Comparison of ENCODE assay signal across 20 mouse cellular contexts in genomic region chr15:18975041-18975440, GRCm38 (mm10).
A peak's percentile ranks its signal among the peaks of the same experiment; 100 is the strongest.
DNase-seq lines count a peak whose midpoint lies in the region; ATAC-seq and TF ChIP-seq lines count a peak whose summit lies in the region.
"Had no signal": no experiment of that assay in that cellular context is flagged by ENCODE, and none has a peak within 500 bp of the region (broad histone marks: within the 10 kb centered on the region; RNA-seq: fewer than 3 reads in every experiment).

No protein-coding gene starts in this region.

- H3K27ac ChIP-seq in forebrain, postnatal 0 days (ENCODE audit: low read depth, low read length), result no peak overlapping the region
- no peak overlapping the region for H3K27ac ChIP-seq in forebrain, embryonic 10.5 days
- H3K27ac ChIP-seq in hindbrain, postnatal 0 days, result no peak overlapping the region
- no peak overlapping the region for H3K27ac ChIP-seq in hindbrain, embryonic 14.5 days
- H3K27ac ChIP-seq in midbrain, postnatal 0 days (ENCODE audit: low read depth, low read length), result no peak overlapping the region
- H3K27ac ChIP-seq in midbrain, embryonic 15.5 days, result no peak overlapping the region
- H3K27ac ChIP-seq: embryonic facial prominence, embryonic 10.5 days; forebrain, embryonic 12.5 days; heart, embryonic 10.5 days; intestine, embryonic 15.5 days had no signal

- DNase-seq in forebrain, postnatal 0 days, result no peak
- no peak for DNase-seq in forebrain, embryonic 10.5 days (ENCODE audit: extremely low spot score, low spot score)
- peak; percentile 15 for DNase-seq in hindbrain, postnatal 0 days (ENCODE audit: low spot score)
- no peak for DNase-seq in hindbrain, embryonic 14.5 days (ENCODE audit: low spot score)
- DNase-seq in midbrain, postnatal 0 days (ENCODE audit: low spot score), result peak; percentile 27
- DNase-seq: adrenal gland, postnatal 14 days; cerebellum, adult 2 months; cerebellum, postnatal 10 days; gastrocnemius, postnatal 10 days; heart, adult 18-20 months; heart, postnatal 10 days; heart, postnatal 4 days had no signal

- H3K4me1 ChIP-seq in forebrain, postnatal 0 days (ENCODE audit: insufficient read depth), result no peaks in the 10 kb centered on the region
- no peaks in the 10 kb centered on the region for H3K4me1 ChIP-seq in forebrain, embryonic 10.5 days
- no peaks in the 10 kb centered on the region for H3K4me1 ChIP-seq in hindbrain, postnatal 0 days (ENCODE audit: insufficient read depth, low read length)
- 0 out of 2 replicates have a peak, but pooled peaks cover 6% of the 10 kb centered on the region for H3K4me1 ChIP-seq in hindbrain, embryonic 14.5 days (replicated peaks; ENCODE audit: control insufficient read depth, insufficient read depth, low read length)
- H3K4me1 ChIP-seq in midbrain, postnatal 0 days (ENCODE audit: insufficient read depth, low read length), result no peaks in the 10 kb centered on the region
- no peaks in the 10 kb centered on the region for H3K4me1 ChIP-seq in midbrain, embryonic 15.5 days
- H3K4me1 ChIP-seq: embryonic facial prominence, embryonic 10.5 days; forebrain, embryonic 12.5 days; heart, embryonic 10.5 days; intestine, embryonic 15.5 days had no signal

- no peak overlapping the region for H3K9ac ChIP-seq in forebrain, postnatal 0 days
- no peak overlapping the region for H3K9ac ChIP-seq in hindbrain, postnatal 0 days (replicated peaks; ENCODE audit: low read length)
- no peak overlapping the region for H3K9ac ChIP-seq in hindbrain, embryonic 14.5 days
- H3K9ac ChIP-seq in midbrain, postnatal 0 days (replicated peaks; ENCODE audit: low read length, poor library complexity, severe bottlenecking), result no peak overlapping the region
- no peak overlapping the region for H3K9ac ChIP-seq in midbrain, embryonic 15.5 days
- H3K9ac ChIP-seq: forebrain, embryonic 12.5 days; intestine, embryonic 15.5 days had no signal

- no peak overlapping the region for H3K4me2 ChIP-seq in forebrain, postnatal 0 days (ENCODE audit: low read depth)
- H3K4me2 ChIP-seq in hindbrain, postnatal 0 days (ENCODE audit: low read depth, low read length), result no peak overlapping the region
- H3K4me2 ChIP-seq in hindbrain, embryonic 14.5 days (replicated peaks), result no peak overlapping the region
- H3K4me2 ChIP-seq in midbrain, postnatal 0 days (ENCODE audit: low read depth, low read length, poor library complexity, severe bottlenecking), result no peak overlapping the region
- no peak overlapping the region for H3K4me2 ChIP-seq in midbrain, embryonic 15.5 days
- H3K4me2 ChIP-seq: forebrain, embryonic 12.5 days; intestine, embryonic 15.5 days had no signal

- H3K36me3 ChIP-seq in forebrain, postnatal 0 days (ENCODE audit: insufficient read depth), result no peaks in the 10 kb centered on the region
- no peaks in the 10 kb centered on the region for H3K36me3 ChIP-seq in forebrain, embryonic 10.5 days (replicated peaks)
- no peaks in the 10 kb centered on the region for H3K36me3 ChIP-seq in hindbrain, postnatal 0 days (ENCODE audit: insufficient read depth, low read length)
- no peaks in the 10 kb centered on the region for H3K36me3 ChIP-seq in hindbrain, embryonic 14.5 days (replicated peaks; ENCODE audit: control insufficient read depth, insufficient read depth)
- H3K36me3 ChIP-seq in midbrain, postnatal 0 days (ENCODE audit: insufficient read depth, low read length), result no peaks in the 10 kb centered on the region
- H3K36me3 ChIP-seq in midbrain, embryonic 15.5 days (replicated peaks), result no peaks in the 10 kb centered on the region
- H3K36me3 ChIP-seq: embryonic facial prominence, embryonic 10.5 days; forebrain, embryonic 12.5 days; heart, embryonic 10.5 days; intestine, embryonic 15.5 days had no signal

- TF ChIP-seq CTCF in forebrain, postnatal 0 days (IDR thresholded peaks at IDR 0.05; ENCODE audit: low read depth), result no peak
- TF ChIP-seq CTCF in hindbrain, postnatal 0 days (IDR thresholded peaks at IDR 0.05; ENCODE audit: low read depth), result no peak
- no peak for TF ChIP-seq CTCF in midbrain, postnatal 0 days (IDR thresholded peaks at IDR 0.05)

- ATAC-seq in forebrain, postnatal 0 days, result peak; percentile 14; the same call in 1 of the 2 replicates
- no peak for ATAC-seq in hindbrain, postnatal 0 days
- no peak for ATAC-seq in hindbrain, embryonic 14.5 days (ENCODE audit: low FRiP score)
- no peak for ATAC-seq in midbrain, postnatal 0 days (ENCODE audit: low FRiP score)
- ATAC-seq in midbrain, embryonic 15.5 days (replicated peaks), result no peak
- no peak for ATAC-seq in erythroblast, adult 5-6 weeks (replicated peaks; ENCODE audit: low FRiP score, poor library complexity, severe bottlenecking)
- ATAC-seq: activated CD4-positive, CD25-positive, alpha-beta regulatory T cell, adult 4 months; intestine, embryonic 15.5 days had no signal

- whole genome bisulfite sequencing in forebrain, postnatal 0 days, result 45% methylated on average over 5 of the region's 5 CpGs
- WGBS in forebrain, embryonic 10.5 days, result 71% methylated on average over 5 of the region's 5 CpGs
- 58% methylated on average over 5 of the region's 5 CpGs for WGBS in hindbrain, postnatal 0 days
- 66% methylated on average over 5 of the region's 5 CpGs for WGBS in hindbrain, embryonic 14.5 days
- WGBS in midbrain, postnatal 0 days, result 49% methylated on average over 5 of the region's 5 CpGs
- 50% methylated on average over 5 of the region's 5 CpGs for WGBS in midbrain, embryonic 15.5 days

- H3K27me3 ChIP-seq in forebrain, postnatal 0 days (ENCODE audit: insufficient read depth, low read length), result no peaks in the 10 kb centered on the region
- no peaks in the 10 kb centered on the region for H3K27me3 ChIP-seq in forebrain, embryonic 10.5 days (ENCODE audit: poor library complexity, severe bottlenecking)
- H3K27me3 ChIP-seq in hindbrain, postnatal 0 days (ENCODE audit: insufficient read depth, low read length), result no peaks in the 10 kb centered on the region
- H3K27me3 ChIP-seq in hindbrain, embryonic 14.5 days (ENCODE audit: control insufficient read depth, insufficient read depth, low read length), result no peaks in the 10 kb centered on the region
- no peaks in the 10 kb centered on the region for H3K27me3 ChIP-seq in midbrain, postnatal 0 days (ENCODE audit: insufficient read depth, low read length)
- no peaks in the 10 kb centered on the region for H3K27me3 ChIP-seq in midbrain, embryonic 15.5 days (replicated peaks)
- H3K27me3 ChIP-seq: forebrain, embryonic 12.5 days; intestine, embryonic 15.5 days had no signal

- no peaks in the 10 kb centered on the region for H3K9me3 ChIP-seq in forebrain, postnatal 0 days (ENCODE audit: low read length)
- no peaks in the 10 kb centered on the region for H3K9me3 ChIP-seq in forebrain, embryonic 10.5 days
- H3K9me3 ChIP-seq in hindbrain, postnatal 0 days (ENCODE audit: low read length), result no peaks in the 10 kb centered on the region
- no peaks in the 10 kb centered on the region for H3K9me3 ChIP-seq in hindbrain, embryonic 14.5 days (ENCODE audit: control insufficient read depth, low read length)
- H3K9me3 ChIP-seq in midbrain, postnatal 0 days (ENCODE audit: low read length), result no peaks in the 10 kb centered on the region
- no peaks in the 10 kb centered on the region for H3K9me3 ChIP-seq in midbrain, embryonic 15.5 days
- H3K9me3 ChIP-seq: embryonic facial prominence, embryonic 10.5 days; forebrain, embryonic 12.5 days; heart, embryonic 10.5 days; intestine, embryonic 15.5 days had no signal

- no peak overlapping the region for H3K4me3 ChIP-seq in forebrain, postnatal 0 days (ENCODE audit: low read depth, low read length)
- H3K4me3 ChIP-seq in forebrain, embryonic 10.5 days, result no peak overlapping the region
- no peak overlapping the region for H3K4me3 ChIP-seq in hindbrain, postnatal 0 days (ENCODE audit: low read length)
- no peak overlapping the region for H3K4me3 ChIP-seq in hindbrain, embryonic 14.5 days (replicated peaks; ENCODE audit: low read length)
- no peak overlapping the region for H3K4me3 ChIP-seq in midbrain, postnatal 0 days (ENCODE audit: low read depth, low read length)
- H3K4me3 ChIP-seq in midbrain, embryonic 15.5 days, result no peak overlapping the region
- H3K4me3 ChIP-seq: embryonic facial prominence, embryonic 10.5 days; erythroblast, embryonic 14.5 days; forebrain, embryonic 12.5 days; heart, embryonic 10.5 days; intestine, embryonic 15.5 days had no signal

Comparison
In these comparisons a context has a peak if more than half of its experiments do, and no peak if none do; other contexts are left out.
1. DNase-seq: peak in hindbrain, postnatal 0 days (single experiment) and midbrain, postnatal 0 days (single experiment); none in forebrain, postnatal 0 days (single experiment), forebrain, embryonic 10.5 days (single experiment) and hindbrain, embryonic 14.5 days (single experiment).